Mouse (Mus musculus) ES-Bruce4 (cell line): ENCODE data around the gene Cep164. TPM values are rescaled to one million over a fixed set of nuclear protein-coding genes. Genes with fewer than 3 reads are reported as not detected.

Experiments used
- H3K27ac ChIP-seq: 2 replicates; pipeline ENCODE4 v1.5.1; 2012; ENCODE audit warnings: low read length, inconsistent platforms; ENCODE audit not compliant: insufficient read depth
- H3K27me3 ChIP-seq: 2 replicates; pipeline ENCODE4 v1.6.1; 2012; ENCODE audit warnings: mild to moderate bottlenecking, low read length, inconsistent platforms; ENCODE audit not compliant: control insufficient read depth, poor library complexity, insufficient read depth, severe bottlenecking
- H3K36me3 ChIP-seq: 2 replicates; pipeline ENCODE4 v1.6.1; 2012; ENCODE audit warnings: inconsistent platforms, mild to moderate bottlenecking, low read length, moderate library complexity; ENCODE audit not compliant: control insufficient read depth, poor library complexity, insufficient read depth, severe bottlenecking
- H3K4me1 ChIP-seq: one replicate; pipeline ENCODE4 v1.8.1; 2011; ENCODE audit warnings: low read length; ENCODE audit not compliant: control insufficient read depth, insufficient read depth
- H3K4me3 ChIP-seq: 2 replicates; pipeline ENCODE4 v1.5.1; 2011; ENCODE audit warnings: low read depth, mild to moderate bottlenecking, low read length
- H3K9ac ChIP-seq: 2 replicates; pipeline ENCODE4 v1.6.1; 2012; ENCODE audit warnings: low read depth, mild to moderate bottlenecking, inconsistent platforms; ENCODE audit not compliant: poor library complexity, severe bottlenecking
- H3K9me3 ChIP-seq: replicated peaks from 2 replicates; pipeline ENCODE4 v1.6.1; 2012; ENCODE audit warnings: mild to moderate bottlenecking, low read length, inconsistent platforms; ENCODE audit not compliant: control insufficient read depth, poor library complexity, insufficient read depth, severe bottlenecking
- CTCF ChIP-seq: IDR thresholded peaks from one replicate; pipeline ENCODE4 v1.8.1; 2011; ENCODE audit warnings: low read depth, low read length
- EP300 ChIP-seq: IDR thresholded peaks from 2 replicates; pipeline ENCODE4 v1.6.1; 2011; ENCODE audit warnings: low read depth, low read length; ENCODE audit not compliant: insufficient read depth
- POLR2A ChIP-seq: IDR thresholded peaks from one replicate; pipeline ENCODE4 v1.8.1; 2011; ENCODE audit warnings: low read length; ENCODE audit not compliant: insufficient read depth
- polyA plus RNA-seq: library from polyadenylated mRNA; stranded (reverse); fragments of >200 nt; gene quantifications from 2 replicates; pipeline ENCODE4 v1.2.4, GENCODE M21; 2011; ENCODE audit warnings: low read depth; ENCODE audit not compliant: missing spikeins, insufficient read depth, insufficient read length

Gene Cep164
- polyA plus RNA-seq, 1 experiment = 33.4 TPM

DNA sequence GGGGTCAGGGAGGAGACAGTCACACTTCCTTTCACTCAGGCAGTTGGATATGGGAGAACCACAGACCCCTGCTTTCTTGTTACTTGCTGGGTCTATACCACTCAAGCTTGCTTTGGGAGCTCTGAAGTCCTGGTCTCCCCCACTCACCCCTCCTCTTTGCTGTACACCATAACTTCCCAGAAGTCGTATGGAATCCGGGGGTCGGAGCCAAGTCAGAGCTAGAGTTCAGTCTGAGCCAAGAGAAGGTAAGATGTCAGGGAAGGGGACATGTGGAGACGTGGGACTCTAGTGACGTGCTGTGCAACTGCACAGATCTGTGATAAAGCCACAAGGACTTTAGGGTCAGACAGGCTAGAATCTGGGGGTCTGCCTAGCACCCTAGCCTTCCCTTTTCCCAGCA lies 11.8 kb upstream of the Cep164 start:
- H3K9me3 ChIP-seq = no peaks in the 10 kb centered on the region

DNA sequence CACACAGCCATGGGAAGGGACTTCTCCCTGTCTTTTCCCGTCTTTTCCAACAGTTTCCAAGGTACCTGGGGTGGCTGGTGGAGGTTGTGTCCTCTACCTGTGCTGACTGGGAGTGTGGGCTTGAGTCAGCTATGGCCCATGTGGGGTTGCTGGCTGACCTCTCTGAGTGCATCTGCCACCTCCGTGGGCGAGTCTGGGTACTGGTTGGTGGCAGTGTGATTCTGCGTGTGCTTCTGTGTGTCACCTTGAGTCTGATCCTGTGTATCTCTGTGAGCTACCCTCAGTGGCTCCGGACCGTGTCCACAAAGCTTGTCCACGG lies 11.4 kb upstream of the Cep164 start:
- Histone ChIP-seq H3K9ac (no peak overlapping the region), H3K27me3 (no peaks in the 10 kb centered on the region), H3K4me3 (peak overlapping the region; percentile 53), H3K27ac (no peak overlapping the region), H3K36me3 (no peaks in the 10 kb centered on the region), H3K9me3 (no peaks in the 10 kb centered on the region), H3K4me1 (peaks cover 5% of the 10 kb centered on the region)
- TF ChIP-seq POLR2A = no peak
- no peak for TF ChIP-seq EP300
- TF ChIP-seq CTCF = no peak

More for the DNA sequence above, 11.8 kb upstream of the Cep164 start:
- H3K4me3 ChIP-seq = peak overlapping the region; percentile 53
- no peaks in the 10 kb centered on the region for H3K36me3 ChIP-seq
- H3K27me3 ChIP-seq = no peaks in the 10 kb centered on the region
- no peak for TF ChIP-seq POLR2A
- TF ChIP-seq EP300 = no peak
- no peak for TF ChIP-seq CTCF
- H3K4me1 ChIP-seq = peaks cover 6% of the 10 kb centered on the region
- H3K9ac ChIP-seq = no peak overlapping the region
- H3K27ac ChIP-seq = no peak overlapping the region

DNA sequence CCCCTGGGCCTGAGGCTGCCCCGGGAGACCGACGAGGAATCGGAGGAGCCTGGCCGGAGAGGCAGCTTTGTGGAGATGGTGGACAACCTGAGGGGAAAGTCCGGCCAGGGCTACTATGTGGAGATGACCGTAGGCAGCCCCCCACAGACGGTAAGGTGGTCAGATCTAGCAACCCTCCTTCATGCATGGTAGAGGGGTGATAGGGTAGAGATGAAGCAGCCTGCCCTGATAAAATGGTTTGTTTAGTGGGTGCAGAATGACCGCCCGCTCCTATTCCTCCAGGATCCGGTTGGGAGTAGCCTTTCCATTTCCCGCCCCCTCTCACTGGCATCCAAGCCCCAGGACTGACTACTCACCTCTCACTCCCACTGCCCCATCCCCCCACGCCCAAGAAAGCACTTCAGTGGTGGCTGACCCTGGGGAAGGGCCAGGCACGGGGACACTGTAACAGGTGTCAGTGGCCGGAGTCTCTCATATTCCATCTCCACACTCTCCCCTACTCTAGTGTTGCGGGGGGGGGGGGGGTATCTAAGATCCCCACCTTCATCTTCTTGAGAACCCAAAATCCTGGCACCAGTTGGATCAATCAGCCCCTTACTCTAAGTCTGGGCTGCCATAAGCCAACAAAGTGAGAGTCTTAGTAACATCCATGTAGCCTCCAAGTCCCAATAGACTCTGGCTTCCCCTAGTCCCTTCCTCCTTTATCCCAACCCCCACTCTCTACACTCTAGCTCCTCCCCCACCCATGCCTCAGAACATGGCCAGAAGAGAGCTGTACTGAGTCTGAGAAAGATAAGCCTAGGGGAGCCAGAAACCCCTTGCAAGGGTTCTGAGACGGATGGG lies 10.9 kb upstream of the Cep164 start:
- H3K27ac ChIP-seq = no peak overlapping the region
- H3K4me3 ChIP-seq = peak overlapping the region; percentile 66
- no peaks in the 10 kb centered on the region for H3K36me3 ChIP-seq
- H3K27me3 ChIP-seq = no peaks in the 10 kb centered on the region
- peak overlapping the region; percentile 70 for H3K9ac ChIP-seq
- TF ChIP-seq POLR2A (no peak), CTCF (no peak), EP300 (no peak)
- peaks cover 5% of the 10 kb centered on the region for H3K4me1 ChIP-seq
- no peaks in the 10 kb centered on the region for H3K9me3 ChIP-seq

DNA sequence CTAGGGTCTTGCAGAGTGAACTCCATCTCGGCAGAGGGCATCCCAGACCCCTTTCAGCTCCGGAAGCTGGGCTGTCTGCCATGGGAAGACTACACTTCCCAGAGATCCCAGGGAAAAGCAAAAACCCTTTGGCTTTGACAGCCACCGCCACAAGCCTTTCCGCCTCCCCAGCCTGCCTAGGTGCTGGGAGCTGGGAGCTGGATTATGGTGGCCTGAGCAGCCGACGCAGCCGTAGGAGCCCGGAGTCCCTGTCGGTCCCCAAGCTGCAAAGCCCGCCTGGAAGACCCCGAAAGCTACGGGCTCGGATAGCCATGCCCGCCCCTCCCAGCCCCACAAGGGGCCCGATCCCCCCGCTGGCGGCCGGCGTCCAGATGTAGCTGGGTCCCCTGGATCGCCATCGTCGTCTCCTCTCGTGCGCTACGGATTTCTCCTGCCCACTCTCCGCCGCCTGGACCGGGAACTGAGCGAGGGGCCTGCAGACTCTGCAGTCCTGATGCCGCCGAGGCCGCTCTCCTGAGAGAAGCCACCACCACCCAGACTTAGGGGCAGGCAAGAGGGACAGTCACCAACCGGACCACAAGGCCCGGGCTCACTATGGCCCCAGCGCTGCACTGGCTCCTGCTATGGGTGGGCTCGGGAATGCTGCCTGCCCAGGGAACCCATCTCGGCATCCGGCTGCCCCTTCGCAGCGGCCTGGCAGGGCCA lies 10.1 kb upstream of the Cep164 start, which contains the start of gene Bace1:
TSS of gene Bace1 (plus strand) at position 147 of the 705 bp plus-strand sequence.
- TF ChIP-seq EP300 (no peak), POLR2A (no peak), CTCF (no peak)
- Histone ChIP-seq H3K36me3 (no peaks in the 10 kb centered on the region), H3K27me3 (no peaks in the 10 kb centered on the region), H3K4me1 (peaks cover 5% of the 10 kb centered on the region), H3K27ac (no peak within 1 kb of the TSS), H3K9me3 (no peaks in the 10 kb centered on the region), H3K9ac (peak within 1 kb of the TSS; percentile 70), H3K4me3 (peak within 1 kb of the TSS; percentile 66)

- Histone ChIP-seq H3K27ac (no peak overlapping the region), H3K9me3 (no peaks in the 10 kb centered on the region), H3K4me1 (peaks cover 5% of the 10 kb centered on the region), H3K9ac (no peak overlapping the region), H3K4me3 (no peak overlapping the region), H3K36me3 (no peaks in the 10 kb centered on the region), H3K27me3 (no peaks in the 10 kb centered on the region)
- TF ChIP-seq POLR2A (no peak), CTCF (no peak), EP300 (no peak)
Observed at GRCm38 (mm10) chr9:45838069-45838433, 9.6 kb upstream of the Cep164 start.

GRCm38 (mm10) chr9:45833461-45833860 lies 5.0 kb upstream of the Cep164 start:
- Histone ChIP-seq H3K9me3 (no peaks in the 10 kb centered on the region), H3K4me1 (no peaks in the 10 kb centered on the region), H3K9ac (no peak overlapping the region), H3K27ac (no peak overlapping the region), H3K27me3 (no peaks in the 10 kb centered on the region), H3K36me3 (no peaks in the 10 kb centered on the region), H3K4me3 (no peak overlapping the region)
- TF ChIP-seq CTCF = no peak
- no peak for TF ChIP-seq POLR2A
- TF ChIP-seq EP300 = no peak
